Mouse (Mus musculus) common myeloid progenitor, adult 5-6 weeks (primary cell): ENCODE results near the gene Sv2c. TPM values are rescaled to one million over a fixed set of nuclear protein-coding genes. Genes with fewer than 3 reads are reported as not detected.

Experiments
- ATAC-seq: replicated peaks from 2 replicates; pipeline ENCODE4 v1.8.0; 2016; ENCODE audit warnings: low read depth, mild to moderate bottlenecking, moderate TSS enrichment, inconsistent platforms; ENCODE audit not compliant: poor library complexity, severe bottlenecking
- total RNA-seq: library from RNA; stranded (forward); fragments of 200-1000, 187-1606 nt; gene quantifications from 2 replicates; pipeline ENCODE4 v1.2.3, GENCODE M21; 2017

The Sv2c gene
- total RNA-seq, 1 experiment from 2014 or later = not detected

DNA sequence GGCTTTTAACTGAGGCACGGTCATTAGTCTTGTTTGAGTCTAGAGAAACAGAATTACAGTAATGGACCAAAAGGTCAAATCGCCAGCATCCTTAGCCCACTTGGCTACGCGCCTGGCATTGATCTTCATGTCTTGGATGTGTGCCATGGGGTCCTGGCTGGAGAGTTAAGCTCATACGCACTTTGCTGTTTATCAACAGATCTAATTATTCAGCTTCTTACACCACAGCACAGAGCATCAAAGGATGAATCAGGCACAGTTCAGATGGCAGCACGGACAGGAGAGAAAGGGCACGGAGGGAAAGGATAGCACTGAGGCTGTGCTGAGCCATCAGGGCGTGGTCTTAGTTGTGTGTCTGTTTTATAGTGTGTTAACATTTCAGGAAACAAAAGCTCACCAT lies 58.8 kb downstream of the Sv2c start:
- no peak for ATAC-seq

DNA sequence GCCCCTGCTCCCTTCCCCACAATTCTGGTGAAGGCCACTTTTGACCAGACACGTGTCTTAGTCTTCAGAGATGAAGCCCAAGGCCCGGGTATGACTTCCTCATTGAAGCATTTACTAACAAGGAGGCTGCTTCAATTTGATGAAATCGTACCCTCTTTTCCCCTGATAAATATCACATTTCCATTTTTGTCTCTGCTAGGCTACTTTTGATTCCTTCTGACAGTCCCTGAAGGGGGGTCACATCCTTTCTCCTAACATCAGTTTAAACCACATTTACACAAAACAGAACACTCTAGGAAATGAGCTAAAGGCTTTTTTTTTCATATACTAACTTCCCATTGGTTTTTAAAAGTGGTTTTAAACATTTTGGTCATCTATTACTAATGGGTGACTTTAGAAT lies 79.6 kb downstream of the Sv2c start:
- peak; percentile 52 for ATAC-seq

DNA sequence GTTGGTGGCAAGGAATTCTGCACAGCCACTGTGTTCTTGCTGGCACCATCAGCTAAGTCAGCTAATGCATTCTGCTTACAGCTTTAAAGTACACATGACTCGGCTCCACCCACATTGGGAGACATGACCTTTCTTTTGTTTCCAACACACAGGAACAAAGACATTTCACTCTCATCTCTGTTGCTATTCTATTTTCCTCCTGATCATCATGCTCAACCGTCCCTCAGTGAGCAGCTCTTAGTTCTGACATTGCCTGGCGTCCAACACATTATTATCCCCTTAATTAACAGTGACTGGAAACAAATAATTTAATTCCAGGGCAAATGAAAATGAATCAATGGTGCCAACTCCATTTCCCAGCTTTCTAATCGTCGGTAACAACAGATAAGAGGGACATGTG lies 87.0 kb downstream of the Sv2c start:
- ATAC-seq = no peak

DNA sequence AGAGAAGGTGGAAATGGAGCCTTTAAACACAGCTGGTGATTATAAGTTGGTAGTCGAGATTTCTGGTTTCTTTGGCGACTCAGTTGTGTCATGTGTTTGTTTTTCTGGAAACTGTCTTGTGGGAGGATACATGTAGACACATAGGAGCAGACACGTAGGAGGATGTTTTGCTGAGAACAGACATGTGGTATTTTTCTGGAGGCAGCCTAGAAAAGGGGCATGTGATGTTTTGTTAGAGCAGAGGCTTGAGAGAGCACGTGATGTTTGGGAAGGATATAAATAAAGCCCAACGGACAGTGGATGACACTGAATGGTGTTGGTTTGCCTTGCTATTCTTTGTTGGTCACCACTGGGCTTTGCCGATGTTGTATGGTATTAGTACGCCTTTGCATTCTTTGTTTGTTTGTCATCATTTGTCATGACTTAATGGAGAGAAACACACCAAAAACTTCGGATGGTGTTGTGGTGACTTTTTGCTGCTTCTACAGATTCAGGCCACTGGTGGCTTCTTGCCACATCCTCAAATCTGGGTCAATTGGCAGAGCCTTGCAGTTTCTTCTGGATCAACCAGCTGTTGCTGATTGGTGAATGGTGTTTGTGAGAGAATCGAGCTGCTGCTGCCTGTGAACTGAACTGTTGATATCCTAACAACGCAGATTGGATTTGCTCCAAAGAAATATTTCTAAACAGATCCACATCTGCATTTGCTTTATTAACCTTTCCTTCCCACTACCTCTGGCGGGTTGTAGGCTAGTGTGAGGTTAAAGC lies 91.9 kb downstream of the Sv2c start:
- no peak for ATAC-seq

DNA sequence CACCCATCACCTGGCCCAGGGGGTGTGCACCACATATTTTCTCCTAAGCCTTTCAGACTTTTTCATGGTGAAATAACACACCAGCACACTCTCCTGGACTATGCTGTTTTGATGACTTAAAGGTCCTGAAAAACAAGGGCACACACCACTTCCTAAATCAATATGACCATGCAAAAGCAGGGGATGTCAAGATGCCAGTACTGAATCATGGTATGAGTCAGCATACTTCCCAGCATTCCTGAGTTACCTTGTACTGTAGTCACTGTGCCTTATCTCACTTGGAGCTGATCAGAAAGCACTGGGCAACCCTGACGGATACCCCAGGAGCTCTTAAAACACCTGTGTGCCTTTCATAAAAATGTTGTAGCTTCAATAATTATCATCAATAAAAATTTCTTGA lies 92.8 kb downstream of the Sv2c start:
- ATAC-seq = no peak

DNA sequence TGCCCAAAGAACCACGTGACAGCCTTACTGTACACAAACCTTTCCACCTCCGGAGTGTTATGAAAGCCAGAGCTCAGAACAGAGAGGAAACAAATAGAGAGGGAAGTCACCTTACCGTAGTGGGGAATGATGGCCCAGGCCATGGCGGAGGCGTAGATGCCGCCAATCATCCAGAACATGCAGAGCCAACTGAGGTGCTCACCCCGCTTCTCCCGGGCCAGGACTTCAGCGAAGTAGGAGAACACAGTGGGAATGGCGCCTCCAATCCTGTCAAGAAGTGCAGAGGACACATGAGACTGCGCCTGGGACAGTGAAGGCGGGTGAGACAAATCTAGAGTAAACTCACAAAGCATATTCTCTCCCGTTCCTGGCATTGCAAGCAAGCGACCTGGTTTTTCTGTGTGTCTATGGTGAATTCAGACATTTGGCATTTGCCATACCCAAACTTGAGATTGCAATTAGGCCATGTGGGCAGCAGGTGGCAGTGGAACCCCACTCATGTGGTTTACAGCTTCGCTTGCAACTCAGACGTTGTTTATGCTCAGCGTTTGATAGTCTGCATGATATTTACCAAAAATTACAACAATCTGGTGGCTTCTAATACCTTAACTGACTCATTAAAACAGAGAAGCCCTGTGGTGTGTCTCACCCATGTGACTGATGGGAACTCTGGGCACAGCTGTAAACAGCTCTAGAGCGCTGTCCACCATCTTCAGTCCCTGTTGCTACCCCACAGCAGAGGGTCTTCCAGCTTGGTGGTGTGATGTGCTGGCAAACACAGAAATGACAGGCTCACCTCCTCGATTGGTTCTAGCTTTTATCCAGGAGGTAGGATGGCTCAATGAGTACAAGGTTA lies 101.8 kb downstream of the Sv2c start:
- peak; percentile 74 for ATAC-seq

DNA sequence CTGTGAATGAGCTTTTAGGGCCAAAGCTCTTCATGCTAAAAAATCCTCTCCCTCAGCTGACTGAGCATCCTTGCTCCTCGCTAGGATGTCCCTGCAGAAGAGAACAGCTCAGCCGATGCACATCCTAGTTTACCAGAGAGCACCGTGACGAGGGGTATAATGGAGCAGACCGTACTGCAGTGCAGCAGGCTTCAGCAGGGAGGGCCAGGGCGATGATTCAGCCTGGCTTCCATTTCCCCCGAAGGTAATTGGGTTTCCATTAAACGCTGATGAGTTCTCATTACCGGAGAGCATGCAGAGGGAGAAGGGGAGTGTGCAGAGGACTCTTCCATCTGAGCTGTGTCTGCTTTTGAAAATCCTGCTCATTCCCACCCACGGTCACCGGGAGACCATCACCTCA lies 108.5 kb downstream of the Sv2c start:
- no peak for ATAC-seq

DNA sequence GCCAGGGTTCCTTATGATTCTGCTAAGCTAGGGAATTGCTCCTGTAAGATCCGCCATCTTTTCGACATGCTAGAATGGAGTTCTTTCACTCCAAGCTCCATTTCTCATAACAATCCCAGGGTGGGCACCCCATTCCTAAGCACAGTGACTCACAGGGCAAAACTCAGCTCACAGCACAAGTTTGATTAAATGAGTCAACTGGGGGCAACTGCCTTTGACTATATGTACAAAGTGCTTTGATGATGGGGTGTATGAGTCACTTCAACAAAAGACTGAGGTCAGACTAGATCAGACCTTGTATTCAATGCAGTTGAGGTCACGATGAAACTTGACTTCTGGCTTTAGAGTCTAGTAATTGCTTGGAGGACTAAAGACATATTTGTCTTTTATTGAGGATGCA lies 116.9 kb downstream of the Sv2c start:
- no peak for ATAC-seq

DNA sequence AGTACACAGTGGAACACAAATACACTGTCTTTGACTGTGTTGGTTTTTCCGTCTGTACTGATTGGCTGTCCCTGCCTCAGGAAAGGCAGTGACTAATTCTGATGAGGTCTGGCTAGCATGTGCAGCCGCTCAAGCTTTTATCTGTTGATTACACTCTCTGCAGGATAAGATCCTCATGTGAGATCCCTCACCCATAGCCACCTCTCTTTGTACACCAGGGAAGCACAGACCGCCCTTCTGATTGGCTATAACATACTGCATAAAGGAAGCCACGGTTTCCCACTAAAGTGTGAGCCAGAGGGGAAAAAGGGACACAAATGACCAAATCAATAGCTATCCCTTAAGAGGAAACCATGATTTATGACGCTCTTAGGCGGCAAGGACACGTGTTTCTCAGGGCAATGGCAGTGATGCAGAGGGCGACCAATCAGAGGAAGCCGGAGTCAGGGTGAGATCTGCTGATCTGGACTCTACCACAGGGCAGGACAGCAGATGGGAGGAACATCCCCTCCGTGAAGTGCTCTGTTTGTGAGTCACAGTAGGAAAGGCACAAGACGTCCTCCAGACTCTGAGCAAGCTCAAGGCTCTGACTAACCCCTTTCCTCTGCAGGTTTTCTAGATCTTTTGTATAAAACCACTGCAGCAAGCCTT lies 121.4 kb downstream of the Sv2c start:
- ATAC-seq = peak; percentile 90

DNA sequence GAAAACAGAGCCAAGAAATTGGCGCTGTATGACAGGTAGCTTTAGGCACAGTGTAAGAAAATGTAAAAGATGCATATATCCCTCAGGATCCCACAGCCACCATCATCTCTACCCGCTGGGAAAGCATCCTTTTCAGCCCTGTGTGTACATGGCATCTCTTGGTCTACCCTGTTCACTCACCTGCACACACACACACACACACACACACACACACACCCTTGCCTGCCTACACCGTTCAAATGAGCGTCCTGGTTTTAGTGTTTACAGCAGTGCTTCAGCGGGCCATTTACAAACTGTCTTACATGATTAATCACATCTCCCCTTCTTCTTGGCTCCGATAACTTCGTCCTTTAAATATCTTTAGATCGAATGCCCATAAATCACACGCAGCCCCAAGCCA lies 123.4 kb downstream of the Sv2c start:
- ATAC-seq = no peak

DNA sequence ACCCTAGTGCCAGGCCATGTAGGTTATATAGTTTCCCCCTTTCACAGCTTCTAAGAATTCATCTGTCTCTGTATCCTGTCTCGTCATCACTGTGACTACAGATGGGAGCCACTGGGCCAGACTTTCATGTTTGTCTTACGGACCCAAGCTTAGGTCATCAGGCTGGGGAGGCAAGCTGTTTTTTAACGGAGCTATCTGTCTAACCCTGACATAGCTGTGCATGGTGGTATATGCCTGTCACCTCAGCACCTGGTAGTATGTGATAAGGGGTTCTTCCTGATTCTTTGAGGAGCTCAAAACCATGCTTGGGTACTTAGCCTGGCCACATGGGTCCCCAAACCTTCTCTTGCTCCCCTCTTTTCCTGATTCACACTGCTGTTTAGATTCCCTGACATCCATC lies 124.2 kb downstream of the Sv2c start:
- peak; percentile 56; the same call in 1 of the 2 replicates for ATAC-seq

DNA sequence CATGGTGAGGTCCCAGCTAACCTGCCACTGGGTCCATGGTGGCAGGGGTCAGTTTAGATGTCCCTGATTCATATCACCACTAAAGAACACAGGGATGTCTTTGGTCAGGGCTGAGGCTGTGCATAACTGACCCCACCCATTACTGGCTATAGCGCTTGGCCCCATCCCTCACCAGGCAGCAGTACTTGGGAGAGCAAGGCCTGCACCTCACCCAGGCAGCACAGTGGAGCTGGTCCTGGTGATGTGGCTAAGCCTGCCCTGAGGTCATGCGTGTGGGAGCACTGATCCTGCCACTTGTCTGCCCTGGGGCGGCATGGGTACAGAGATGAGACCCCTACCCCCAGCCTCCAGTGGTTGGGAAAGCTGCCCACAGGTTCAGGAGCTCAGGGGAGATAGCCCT lies 128.8 kb downstream of the Sv2c start:
- ATAC-seq = no peak

DNA sequence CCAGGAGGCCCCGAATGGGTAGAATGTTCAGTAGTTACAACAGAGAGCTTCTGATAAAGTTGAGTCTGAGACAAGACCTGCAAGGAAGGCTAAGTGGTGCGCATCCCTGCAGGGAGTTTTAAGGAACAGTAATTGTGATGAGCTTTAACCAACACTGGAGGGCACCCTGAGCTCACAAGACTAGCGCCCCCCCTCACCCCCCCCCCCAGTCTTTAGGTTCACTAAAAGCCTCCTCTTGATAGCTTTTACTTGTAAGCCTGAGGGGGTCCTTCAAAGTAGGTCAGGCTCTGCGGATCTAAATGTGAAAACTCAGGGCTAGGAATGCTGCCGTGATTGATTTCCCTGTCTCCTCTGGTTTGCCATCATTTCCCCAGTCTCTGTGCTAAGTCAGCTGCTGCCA lies 129.9 kb downstream of the Sv2c start:
- ATAC-seq = no peak

DNA sequence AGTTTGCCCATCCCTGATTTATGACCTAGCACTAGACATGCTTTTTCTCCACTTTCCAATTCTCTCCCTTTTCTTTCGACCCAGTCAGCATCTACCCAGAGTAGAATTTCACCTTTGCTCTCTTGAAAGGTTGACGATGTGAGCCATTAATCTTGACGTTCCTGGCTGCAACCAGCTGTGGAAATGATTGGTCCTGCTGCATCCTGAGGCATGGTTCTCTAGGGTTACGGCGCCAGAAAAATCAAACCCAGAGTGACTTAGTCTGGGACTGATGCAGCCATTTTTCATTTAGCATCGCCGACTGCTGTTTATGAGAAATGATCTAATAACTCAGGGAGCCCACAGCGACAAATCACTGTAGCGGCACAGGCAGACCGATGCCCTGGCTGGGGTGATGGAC lies 133.0 kb downstream of the Sv2c start:
- no peak for ATAC-seq

DNA sequence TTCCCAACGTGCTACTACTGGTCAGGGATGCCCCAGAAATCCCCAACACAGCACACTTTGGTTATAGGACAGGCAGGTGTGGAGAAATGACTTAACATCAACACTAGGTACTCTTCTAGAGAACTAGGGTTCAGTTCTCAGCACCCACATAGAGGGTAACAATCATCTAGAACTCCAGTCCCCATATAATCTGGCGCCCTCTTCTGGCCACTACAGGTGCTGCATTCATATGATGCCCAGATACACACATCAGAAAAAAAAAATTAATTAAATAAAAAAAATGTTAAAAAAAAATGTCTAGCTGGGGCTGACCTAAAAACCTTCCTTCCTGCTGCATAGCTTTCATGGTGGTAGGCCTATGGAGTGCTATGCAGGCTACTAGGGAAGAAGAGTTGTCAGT lies 135.1 kb downstream of the Sv2c start:
- no peak for ATAC-seq

DNA sequence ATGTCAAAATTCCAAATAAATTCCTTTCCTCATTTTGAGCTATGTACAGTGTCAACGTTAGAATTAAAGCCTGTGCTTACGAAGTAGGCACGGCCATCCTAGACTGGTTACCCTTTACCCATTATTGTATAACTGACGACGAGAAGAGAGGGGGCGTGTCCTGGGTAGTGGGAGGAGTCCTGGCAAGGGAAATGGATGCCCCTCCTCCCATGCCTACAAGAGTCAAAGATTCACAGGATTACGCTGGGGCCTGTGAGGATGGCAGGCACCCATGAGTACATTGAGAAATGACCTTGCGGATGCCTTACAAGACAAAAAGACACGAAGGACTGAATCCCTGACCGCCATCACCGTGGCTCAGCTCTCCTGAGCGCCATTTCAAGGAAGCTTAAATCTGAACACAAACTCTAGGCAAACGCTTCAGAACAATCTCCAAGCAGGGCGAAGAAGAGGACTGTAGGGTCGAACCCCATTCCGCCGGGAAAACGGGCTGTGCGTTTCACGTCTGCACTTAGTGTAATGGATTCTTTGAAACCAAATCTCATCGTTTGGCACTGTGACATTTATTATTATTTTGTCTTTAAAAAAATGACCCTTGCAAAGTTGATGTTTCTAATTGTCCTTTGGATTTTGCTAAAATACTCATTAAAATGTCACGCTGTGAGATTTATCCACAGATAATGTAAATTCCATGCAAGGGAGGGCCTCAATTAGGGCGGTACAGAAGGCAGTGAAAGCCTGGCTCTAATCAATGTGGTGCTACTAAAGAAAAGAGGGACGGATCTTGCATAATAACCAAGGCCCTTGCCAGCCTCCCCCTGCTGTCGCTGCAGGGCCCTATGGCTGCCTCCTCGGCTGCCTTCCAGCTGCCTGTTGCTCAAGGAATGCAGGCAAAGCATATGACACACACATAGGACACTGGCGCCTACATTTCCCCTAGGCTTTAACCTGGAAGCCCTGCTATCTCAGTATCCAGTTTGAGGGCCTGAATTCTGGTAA lies 137.4 kb downstream of the Sv2c start:
- no peak for ATAC-seq

DNA sequence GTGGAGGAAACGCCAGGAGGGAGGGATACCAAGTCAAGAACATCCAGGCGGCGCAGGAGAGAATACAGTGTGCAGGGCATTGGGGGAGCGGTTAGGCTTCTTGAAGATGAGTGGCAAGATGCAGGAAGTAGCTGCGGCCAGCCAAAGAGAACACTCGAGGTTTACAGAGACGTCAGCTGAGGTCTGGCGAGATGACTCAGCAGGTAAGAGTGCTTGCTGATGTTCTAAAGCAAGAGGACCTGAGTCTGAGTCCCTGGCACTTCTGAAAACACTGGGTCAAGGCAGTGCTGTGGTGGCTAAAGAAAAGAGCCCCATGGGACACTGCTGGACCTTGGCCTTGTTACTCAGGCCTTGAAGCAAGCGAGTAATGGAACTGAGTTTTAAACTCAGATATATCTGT lies 144.2 kb downstream of the Sv2c start:
- peak; percentile 95 for ATAC-seq

DNA sequence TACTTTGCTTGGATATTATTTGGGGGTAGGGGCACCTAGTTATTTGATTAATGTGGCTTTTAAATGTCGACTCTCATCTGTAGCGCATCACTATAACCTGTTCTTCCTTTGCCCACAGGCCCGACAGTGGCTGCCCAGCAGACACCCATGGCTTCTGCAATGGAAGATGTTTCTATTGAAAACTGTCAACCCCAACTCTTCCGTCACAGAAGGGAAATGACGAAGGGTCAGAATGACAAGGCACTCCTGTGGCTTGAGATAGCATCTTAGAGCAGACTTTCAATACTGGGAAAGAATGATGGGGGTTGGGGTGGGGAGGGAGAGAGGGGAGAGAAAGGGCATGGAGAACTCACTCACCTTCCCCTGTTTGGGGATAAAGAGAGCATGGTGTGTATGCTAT lies 145.2 kb downstream of the Sv2c start:
- peak; percentile 22; the same call in 1 of the 2 replicates for ATAC-seq

DNA sequence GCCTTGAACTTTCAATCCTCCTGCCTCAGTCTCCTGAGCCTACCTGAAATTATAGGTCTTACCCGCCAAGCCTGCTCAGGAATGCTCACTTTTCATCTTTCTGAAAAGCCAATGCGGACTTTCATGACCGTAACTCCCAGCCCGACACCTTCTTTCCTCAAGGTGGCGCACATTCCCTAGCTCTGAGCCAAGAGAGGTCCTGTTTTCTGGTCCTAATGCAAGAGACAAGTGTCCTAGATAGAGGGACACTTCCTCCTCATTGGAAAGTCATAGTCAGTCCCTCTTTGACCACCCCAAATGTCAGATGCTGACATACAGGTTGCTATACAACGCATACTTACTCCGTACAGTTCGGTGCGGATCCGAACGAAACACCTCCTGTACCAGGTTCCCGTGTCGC lies 146.0 kb downstream of the Sv2c start:
- ATAC-seq = no peak

DNA sequence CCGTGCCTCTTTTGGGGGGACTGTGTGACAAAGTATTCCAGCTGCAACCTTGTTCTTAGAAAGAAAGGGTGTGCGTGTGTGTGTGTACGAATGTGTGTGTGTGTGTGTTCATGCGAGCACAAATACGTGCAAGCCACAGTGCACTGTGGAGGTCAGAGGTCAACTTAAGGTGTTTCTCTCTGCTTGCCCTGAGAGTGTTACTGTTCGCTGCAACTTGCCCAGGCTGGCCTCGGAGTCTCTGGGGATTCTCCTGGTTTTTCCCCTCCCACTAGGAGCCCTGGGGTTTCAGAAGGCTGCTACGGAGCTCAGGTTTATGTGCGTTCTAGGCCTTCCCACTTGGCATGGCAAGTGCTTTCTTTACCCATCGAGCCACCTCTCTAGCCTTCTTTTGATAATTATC lies 157.2 kb downstream of the Sv2c start:
- no peak for ATAC-seq
